Mouse (Mus musculus) thymus, postnatal 4 days (tissue): ENCODE data around the gene Serpinb6c.
"Not testable (repeated sequence)": the region's sequence is repeated elsewhere in the genome, so short reads cannot be mapped to it uniquely, and the experiment has no call there.

Experiments
- DNase-seq: peaks from one replicate; pipeline ENCODE4 v3.0.0; 2021

The Serpinb6c gene

GRCm38 (mm10) chr13:33905176-33905954 lies at the start of gene Serpinb6c:
TSS of gene Serpinb6c (minus strand) at chr13:33905708.
- no peak for DNase-seq

GRCm38 (mm10) chr13:33952947-33953346 lies 47.4 kb upstream of the Serpinb6c start:
- DNase-seq = no peak

DNA sequence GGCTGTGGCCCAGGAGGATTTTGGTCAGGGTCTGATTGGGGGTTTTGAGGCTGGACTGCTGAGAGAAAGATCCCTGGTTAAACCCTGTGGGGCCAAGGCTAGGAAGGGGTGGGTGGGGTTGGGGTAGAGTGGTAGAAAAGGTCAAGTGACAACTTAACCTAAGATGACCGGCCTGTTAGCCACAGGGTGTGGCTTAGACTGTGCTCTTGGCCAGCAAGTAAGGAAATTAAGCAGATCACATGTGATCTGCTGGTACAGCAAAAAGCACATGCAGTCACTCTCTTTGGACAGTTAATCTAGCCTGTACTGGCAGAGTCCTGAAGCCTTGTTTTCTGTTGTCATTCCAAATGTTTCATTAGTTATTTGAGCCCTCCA lies 46.6 kb upstream of the Serpinb6c start:
- DNase-seq = no peak

DNA sequence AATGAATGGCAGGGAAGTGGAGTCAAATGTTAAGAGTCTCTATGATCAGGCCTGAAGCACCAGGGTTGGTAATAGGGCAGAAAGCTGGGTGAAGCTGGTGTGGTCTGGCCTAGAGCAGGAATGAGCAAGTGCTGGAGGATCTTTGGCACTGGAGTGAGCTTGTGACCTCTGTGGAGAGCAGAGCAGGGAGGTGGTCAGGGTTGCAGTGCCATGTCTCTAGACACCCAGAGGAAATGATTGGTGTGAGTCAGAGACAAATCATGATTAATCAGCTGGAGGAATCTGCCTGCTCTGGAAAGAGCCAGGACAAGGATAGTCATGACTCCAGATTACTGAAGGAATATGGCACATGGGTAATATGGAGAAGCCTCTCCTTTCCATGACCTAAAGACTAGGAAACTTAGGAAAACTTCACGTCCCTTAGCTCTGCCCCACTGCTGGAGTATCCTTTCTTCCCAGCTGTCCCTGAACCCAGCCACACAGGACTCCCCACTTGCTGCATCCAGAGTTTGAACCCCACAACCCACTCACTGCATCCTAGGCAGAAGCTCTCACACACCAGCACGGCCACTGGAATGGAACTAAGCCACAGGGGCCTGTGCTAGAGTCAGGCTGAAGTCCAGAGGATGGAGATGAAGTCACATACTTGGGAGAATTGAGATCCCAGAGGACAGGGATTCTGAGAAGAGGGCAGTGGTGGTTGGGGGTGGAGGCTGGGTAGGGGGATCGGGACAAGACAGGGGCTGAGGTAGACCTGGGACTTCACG lies 46.0 kb upstream of the Serpinb6c start:
- no peak for DNase-seq

DNA sequence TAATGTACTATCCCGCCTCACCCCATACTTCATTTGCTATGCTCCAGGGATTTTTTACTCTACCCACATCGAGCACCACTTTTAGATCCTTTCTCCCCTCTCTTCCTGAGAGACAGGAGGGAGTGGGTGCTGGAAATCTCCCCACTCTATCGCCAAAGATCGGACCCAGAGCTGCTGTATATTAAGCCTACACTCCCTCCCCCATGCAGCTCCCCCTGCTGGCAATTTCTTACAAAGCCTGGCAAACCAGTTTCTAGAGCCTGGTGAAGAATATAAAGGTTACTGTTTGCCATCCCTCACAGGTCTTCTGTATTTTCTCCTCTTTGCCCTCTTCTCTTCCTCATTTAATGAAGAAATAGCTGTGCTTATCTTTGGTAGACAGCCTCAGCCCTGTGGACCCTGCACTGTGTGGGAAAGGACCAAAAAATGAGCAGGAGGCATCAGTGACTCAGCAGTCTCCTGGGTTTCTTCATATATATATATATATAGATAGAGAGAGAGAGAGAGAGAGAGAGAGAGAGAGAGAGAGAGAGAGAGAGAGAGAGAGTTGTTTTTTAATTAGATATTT lies 36.8 kb upstream of the Serpinb6c start:
- peak; percentile 63 for DNase-seq

DNA sequence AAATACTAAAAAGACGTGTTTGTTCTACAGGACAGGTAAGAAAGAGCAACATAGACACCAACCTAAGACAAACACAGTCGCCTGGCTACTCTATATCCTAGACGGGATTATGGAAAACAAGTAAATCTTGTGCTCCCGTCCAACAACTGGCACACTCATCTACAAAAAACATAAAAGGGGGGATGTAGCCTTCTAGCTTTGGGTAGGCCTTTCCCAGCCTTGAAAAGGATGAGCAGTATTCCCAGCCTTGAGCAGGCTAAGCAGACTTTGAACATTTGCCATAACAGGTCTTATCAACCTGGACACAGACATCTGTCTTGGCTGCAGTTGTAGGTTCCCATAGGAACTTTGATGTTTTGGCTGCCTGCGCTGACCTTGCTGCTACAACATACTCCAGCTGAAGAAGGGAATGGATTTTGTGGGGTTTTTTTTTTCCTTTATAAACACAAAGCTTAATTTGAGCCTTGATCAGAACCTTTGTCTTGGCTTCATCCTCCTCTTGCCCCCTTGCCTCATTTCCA lies 35.8 kb upstream of the Serpinb6c start:
- no peak for DNase-seq

DNA sequence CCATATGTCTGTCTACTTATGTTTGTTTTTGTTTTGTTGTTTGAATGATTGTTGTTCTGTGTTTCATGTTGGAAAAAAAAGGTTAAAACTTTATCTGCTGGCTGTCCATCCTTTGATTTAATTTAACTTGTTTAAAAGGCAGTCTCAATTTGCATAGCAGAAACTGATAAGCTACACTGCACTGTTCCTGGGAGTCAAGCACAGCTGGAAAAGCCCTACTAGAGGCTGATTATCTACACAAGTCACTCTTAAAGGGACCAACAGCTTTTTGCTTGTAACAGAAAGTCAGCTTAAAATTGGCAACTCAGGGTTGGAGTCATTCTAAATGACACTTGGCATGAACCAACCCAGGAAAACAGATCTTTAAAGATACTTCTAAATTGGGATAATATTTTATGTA lies 32.1 kb upstream of the Serpinb6c start:
- DNase-seq = not testable (repeated sequence)

DNA sequence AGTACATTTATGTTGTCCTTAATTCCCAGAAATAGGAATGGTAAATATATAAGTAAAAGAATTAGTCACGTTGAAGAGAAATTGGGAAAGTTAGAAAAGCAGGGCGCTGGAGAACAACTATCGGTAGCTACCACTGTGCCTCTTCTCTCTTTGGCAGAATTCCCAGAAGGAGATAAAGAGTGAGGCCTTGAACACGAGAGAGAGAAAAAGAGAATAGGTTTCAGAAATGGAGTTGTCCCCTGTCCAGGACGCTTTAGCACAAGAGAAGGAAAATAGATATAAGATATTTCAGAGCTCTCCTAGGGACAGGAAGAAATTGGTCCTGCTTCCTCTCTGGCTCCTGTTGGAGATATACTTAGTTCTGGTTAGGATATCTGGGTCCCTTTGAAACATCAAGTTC lies 31.6 kb upstream of the Serpinb6c start:
- DNase-seq = no peak

DNA sequence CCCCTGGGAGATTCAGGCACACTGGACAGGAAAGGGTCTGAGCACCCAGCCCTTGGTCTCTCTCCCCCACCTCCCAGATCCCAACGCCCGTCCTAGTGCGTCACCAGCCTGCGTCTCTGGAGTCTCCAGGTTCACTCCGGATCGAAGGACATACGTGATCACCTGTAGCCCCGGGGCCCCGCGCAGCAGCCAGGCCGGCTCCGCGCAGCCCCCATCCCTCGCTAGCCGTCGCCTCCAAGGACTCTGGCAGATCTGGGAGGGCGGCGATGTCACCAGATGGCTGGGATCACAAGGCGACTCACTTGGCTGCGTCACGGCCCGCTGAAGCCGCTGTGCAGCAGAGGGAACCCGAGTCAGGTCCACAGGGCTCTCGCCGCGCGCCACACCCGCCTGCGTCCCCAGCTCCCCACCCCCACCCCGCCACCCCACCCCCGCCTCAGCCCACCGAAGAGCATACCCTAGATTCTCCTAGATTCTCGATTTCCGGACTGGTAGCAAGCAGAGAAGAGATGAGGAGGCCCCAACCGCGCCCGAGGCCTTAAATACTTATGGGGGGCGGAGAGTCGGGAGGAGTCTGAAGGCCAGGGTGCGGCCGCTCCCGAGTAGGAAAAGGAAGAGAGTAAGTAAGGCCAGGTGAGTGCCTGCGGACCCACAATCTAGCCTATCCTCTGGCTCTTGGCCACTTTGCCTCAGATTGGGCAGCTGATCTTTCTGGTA lies 30.1 kb upstream of the Serpinb6c start:
- peak; percentile 45 for DNase-seq

DNA sequence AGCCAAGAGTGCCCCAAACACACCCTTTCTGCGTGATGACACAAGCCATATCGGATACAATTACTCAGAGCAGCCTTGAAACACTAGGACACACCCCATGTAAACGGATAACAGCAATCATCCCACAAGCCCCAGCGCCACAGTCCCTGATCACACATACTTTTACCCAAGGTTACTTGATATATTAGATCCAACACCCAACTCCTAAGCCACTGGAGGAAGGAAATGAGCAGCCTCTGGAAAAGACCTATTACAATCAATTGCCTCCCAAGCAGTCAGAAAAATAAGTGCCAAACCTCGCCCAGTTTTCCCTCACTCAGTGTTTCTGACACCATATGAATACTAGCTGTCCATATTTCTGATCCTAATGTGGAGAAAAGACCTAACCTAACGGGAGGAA lies 29.2 kb upstream of the Serpinb6c start:
- DNase-seq = no peak

GRCm38 (mm10) chr13:33930912-33931311 lies 25.4 kb upstream of the Serpinb6c start:
- DNase-seq = no peak

GRCm38 (mm10) chr13:33930281-33930680 lies 24.8 kb upstream of the Serpinb6c start:
- DNase-seq = no peak

GRCm38 (mm10) chr13:33921699-33922098 lies 16.2 kb upstream of the Serpinb6c start:
- DNase-seq = no peak

- no peak for DNase-seq
These were observed 15.5 kb upstream of the Serpinb6c start for GRCm38 (mm10) chr13:33921041-33921440.

- DNase-seq = no peak
These were observed 1.3 kb upstream of the Serpinb6c start for GRCm38 (mm10) chr13:33906821-33907220.

GRCm38 (mm10) chr13:33903290-33903689 lies 2.2 kb downstream of the Serpinb6c start:
- no peak for DNase-seq

- peak; percentile 60 for DNase-seq
These were observed 11.3 kb downstream of the Serpinb6c start for GRCm38 (mm10) chr13:33894207-33894606.

- no peak for DNase-seq
These were observed 62.2 kb downstream of the Serpinb6c start, which contains the start of gene Serpinb6e for GRCm38 (mm10) chr13:33843308-33843707. TSS of gene Serpinb6e (minus strand) at chr13:33843408.

DNA sequence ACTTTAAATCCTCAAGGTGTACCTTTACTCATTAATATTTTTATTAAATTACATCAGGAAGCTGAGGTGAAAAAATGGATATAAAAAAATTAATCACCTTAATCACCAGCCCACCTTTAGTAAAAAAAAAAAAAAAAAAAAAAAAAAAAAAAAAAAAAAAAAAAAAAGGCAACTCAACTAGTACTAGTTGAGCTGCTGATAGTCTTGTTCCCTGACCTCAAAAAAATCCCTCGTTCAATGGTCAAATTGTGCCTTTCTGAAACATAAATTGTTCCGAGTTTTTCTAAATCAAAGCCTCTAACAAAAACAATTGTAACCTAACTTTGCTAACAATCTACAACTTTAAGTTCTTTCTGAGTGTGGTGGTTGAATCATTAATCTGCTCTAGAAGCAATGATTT lies 74.8 kb downstream of the Serpinb6c start:
- no peak for DNase-seq
